Mouse (Mus musculus): Measurements from ENCODE around the gene Lyg1.

DNA sequence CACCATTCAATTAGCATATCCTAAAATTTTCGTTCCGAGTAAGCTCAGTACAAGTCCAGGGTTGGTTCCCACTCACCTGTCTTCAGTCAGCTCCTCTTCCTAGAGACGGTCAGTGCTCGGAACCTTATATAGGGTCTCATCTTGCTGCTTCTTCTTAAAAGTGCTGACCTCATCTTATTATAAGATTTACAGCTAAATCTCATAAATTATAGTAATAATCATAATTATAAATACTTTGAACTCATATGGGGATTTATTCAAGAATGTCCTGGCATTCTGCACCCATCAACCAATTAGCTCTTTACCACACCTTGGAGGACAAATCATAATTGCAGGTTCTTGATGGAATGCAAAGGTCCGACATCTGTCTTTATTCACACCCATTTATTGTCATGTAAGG, at the start of gene Lyg1:
- TF ChIP-seq CTCF (IDR thresholded peaks at IDR 0.05; ENCODE audit: low read depth, low read length) (no peak), POLR2A (IDR thresholded peaks at IDR 0.05; ENCODE audit: borderline replicate concordance, low read depth, low read length) (no peak)

Data from bone marrow macrophage, adult 2 months (primary cell).